Mouse (Mus musculus) spleen, postnatal 0 days (tissue): ENCODE results near the gene Ppp1r17. TPM values are rescaled to one million over a fixed set of nuclear protein-coding genes. Genes with fewer than 3 reads are reported as not detected.

Experiments
- polyA plus RNA-seq: library from polyadenylated mRNA; unstranded; fragments of >200 nt; fragmentation: Nextera tagmentation; extraction: Ambion mirVana; gene quantifications from 2 replicates; pipeline ENCODE4 v1.2.1, GENCODE M21; 2015

The Ppp1r17 gene
- not detected in 2 replicates for polyA plus RNA-seq

GRCm38 (mm10) chr6:56017291-56017994 lies at the start of gene Ppp1r17:
Gene Ppp1r17 (plus strand): TSS chr6:56017497.

Other genes starting within 250 kb of the Ppp1r17 start
- not detected in 2 replicates for gene Itprid1, start 180.6 kb upstream of the Ppp1r17 start, polyA plus RNA-seq